Mouse (Mus musculus) testis, adult 2 months (tissue): ENCODE measurements around the gene Foxn4.

Experiments used
- CTCF ChIP-seq: fragments of 200-500 bp; IDR thresholded peaks from 2 replicates; pipeline ENCODE4 v1.5.1; 2012; ENCODE audit warnings: low read depth, mild to moderate bottlenecking, inconsistent platforms, low read length, moderate library complexity; ENCODE audit not compliant: control insufficient read depth, insufficient read depth, insufficient replicate concordance
- POLR2A ChIP-seq: fragments of 200-500 bp; IDR thresholded peaks from 2 replicates; pipeline ENCODE4 v1.6.1; 2012; ENCODE audit warnings: low read depth, mild to moderate bottlenecking, inconsistent platforms, low read length, moderate library complexity; ENCODE audit not compliant: control insufficient read depth

GRCm38 (mm10) chr5:114286872-114287571 is 13.4 kb upstream of the Foxn4 start:
- TF ChIP-seq POLR2A = no peak
- TF ChIP-seq CTCF = no peak
